Mouse (Mus musculus): ENCODE measurements at regions not wholly inside any gene's neighbourhood (a gene's known extent, or its start where the extent isn't known, plus 50 kb on each side); places are given as distances from the start of the nearest gene placed in this dataset.
"Not testable (repeated sequence)": the region's sequence is repeated elsewhere in the genome, so short reads cannot be mapped to it uniquely, and the experiment has no call there.

DNA sequence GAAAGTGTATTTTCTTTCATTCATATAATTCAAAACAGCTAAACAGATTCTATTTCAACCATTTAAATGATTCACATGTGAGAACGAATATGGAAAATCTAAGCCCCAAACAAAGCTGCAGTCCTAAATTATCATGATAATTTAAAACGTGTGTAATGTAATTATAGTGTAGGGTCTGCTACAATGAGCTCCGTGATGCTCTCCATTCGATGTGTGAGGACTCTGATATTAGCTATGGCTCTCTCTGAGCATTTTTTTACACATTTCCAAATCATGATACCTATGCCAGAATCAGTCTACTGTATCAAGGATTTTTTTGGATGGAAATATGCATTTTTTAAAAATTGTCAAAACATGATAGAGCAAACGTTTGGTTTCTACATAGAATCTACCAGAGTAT lies 785.8 kb upstream of the Pou3f3 start:
- no peaks in the 10 kb centered on the region for H3K36me3 ChIP-seq (replicated peaks; ENCODE audit: insufficient read depth, low read length)
- no peaks in the 10 kb centered on the region for H3K27me3 ChIP-seq (ENCODE audit: insufficient read depth, low read length)
- no peak for ATAC-seq

DNA sequence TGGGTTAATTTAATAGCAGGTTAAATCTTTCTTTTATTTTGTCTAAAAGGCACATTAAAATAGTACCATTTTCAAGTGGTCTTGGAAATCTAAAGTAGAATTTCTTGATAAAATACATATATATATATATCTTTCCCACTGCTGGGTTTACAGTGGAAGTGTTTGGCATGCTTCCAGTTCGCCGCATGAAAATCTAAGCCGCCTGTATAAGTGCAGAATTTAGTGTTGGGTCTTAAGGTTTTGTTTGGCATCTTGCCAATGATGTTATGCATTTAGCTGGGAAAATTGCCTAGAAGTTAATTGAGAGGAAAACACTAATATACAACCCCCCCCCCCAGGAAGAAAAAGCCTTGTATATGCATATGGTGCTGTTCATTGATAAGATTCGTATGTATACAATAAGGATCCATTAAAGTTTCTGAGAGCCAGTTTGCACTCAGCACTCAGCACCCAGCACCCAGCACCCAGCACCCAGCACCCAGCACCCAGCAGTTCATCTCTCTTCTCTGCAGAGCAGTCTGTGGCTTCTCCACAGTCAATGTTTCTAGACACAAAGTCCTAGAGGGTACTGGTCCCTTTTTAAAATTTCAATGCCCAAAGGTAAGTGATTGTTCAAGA lies 778.7 kb upstream of the Pou3f3 start:
- DNase-seq = no peak
- WGBS (ENCODE audit: insufficient replicate concordance) = 69% methylated on average over 4 of the region's 4 CpGs

More for the DNA sequence above, 785.8 kb upstream of the Pou3f3 start:
- H3K9ac ChIP-seq (replicated peaks) = no peak overlapping the region
- TF ChIP-seq EP300 (IDR thresholded peaks at IDR 0.05; ENCODE audit: low read depth) = no peak
- TF ChIP-seq CTCF (IDR thresholded peaks at IDR 0.05; ENCODE audit: low read depth) = no peak
- H3K4me2 ChIP-seq (ENCODE audit: low read depth, low read length) = no peak overlapping the region
- WGBS (ENCODE audit: insufficient replicate concordance) = 64% methylated on average over 5 of the region's 5 CpGs
- H3K27ac ChIP-seq (ENCODE audit: low read depth) = no peak overlapping the region
- no peaks in the 10 kb centered on the region for H3K4me1 ChIP-seq (ENCODE audit: insufficient read depth)
- H3K4me3 ChIP-seq (ENCODE audit: low read depth, low read length) = no peak overlapping the region
- H3K9me3 ChIP-seq (ENCODE audit: low read length) = no peaks in the 10 kb centered on the region
- no peak for DNase-seq

DNA sequence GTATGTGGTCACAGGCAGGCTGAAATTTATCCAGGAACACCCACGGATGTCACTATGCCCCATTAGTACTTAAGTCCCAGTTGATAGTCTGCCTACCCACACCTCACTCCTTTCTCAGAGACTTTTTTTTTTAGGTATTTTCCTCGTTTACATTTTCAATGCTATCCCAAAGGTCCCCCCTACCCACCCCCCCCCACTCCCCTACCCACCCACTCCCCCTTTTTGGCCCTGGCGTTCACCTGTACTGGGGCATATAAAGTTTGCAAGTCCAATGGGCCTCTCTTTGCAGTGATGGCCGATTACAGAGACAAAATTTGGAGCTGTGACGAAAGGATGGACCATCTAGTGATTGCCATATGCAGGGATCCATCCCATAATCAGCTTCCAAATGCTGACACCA lies 777.8 kb upstream of the Pou3f3 start:
- H3K9ac ChIP-seq (replicated peaks); H3K4me2 ChIP-seq (ENCODE audit: low read depth, low read length); DNase-seq; ATAC-seq; H3K27ac ChIP-seq (ENCODE audit: low read depth); H3K4me1 ChIP-seq (ENCODE audit: insufficient read depth); H3K36me3 ChIP-seq (replicated peaks; ENCODE audit: insufficient read depth, low read length); H3K27me3 ChIP-seq (ENCODE audit: insufficient read depth, low read length); H3K4me3 ChIP-seq (ENCODE audit: low read depth, low read length); H3K9me3 ChIP-seq (ENCODE audit: low read length): not testable (repeated sequence)
- 60% methylated on average over 5 of the region's 5 CpGs for WGBS (ENCODE audit: insufficient replicate concordance)

More for the DNA sequence above, 778.7 kb upstream of the Pou3f3 start:
- Histone ChIP-seq H3K36me3 (replicated peaks; ENCODE audit: insufficient read depth, low read length) (no peaks in the 10 kb centered on the region), H3K4me3 (ENCODE audit: low read depth, low read length) (no peak overlapping the region), H3K4me2 (ENCODE audit: low read depth, low read length) (no peak overlapping the region), H3K9me3 (ENCODE audit: low read length) (no peaks in the 10 kb centered on the region), H3K27me3 (ENCODE audit: insufficient read depth, low read length) (no peaks in the 10 kb centered on the region), H3K27ac (ENCODE audit: low read depth) (no peak overlapping the region), H3K4me1 (ENCODE audit: insufficient read depth) (no peaks in the 10 kb centered on the region), H3K9ac (replicated peaks) (no peak overlapping the region)
- no peak for ATAC-seq
- TF ChIP-seq CTCF (IDR thresholded peaks at IDR 0.05; ENCODE audit: low read depth) = no peak

DNA sequence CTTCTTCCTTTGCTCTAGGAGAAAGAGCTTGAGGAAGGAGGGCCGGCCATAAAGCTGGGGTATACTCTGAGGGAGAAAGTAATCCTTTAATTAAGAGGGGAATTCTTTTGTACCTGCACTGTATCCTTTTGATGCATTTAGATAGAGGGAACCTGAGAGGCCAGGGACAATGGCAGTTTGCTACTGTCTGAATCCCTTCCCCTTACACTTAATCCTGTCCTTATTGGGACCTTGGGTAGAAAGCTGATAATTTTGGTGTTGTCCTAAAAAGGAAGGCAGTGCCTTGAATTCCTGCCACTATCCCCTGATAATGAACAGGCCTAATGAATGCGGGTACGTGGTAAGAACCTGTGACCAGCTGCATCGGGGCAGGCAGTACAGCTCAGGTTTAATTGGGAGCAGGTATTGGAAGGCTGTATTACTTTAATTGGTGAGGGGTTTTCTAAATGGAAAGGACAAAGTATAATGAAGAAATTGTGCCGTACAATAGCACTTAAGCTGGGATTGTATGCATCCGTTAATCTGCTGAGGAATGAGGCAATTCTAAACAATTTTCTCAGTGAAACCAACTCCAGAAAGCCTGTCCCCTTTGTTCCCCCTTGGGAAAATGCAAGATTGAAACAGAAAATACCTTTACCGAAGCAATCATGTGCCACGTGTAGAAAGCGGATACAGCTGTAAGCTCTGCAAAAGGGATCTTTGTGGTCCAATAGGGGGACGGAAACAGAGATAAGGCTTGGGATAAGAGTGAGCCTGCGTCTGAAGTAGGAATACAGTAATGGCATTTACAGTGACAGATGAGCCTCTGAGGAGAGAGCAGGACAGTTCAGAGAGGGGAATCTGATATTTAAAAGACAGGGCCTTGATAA lies 776.9 kb upstream of the Pou3f3 start:
- H3K36me3 ChIP-seq (replicated peaks; ENCODE audit: insufficient read depth, low read length) = no peaks in the 10 kb centered on the region
- H3K27me3 ChIP-seq (ENCODE audit: insufficient read depth, low read length) = no peaks in the 10 kb centered on the region
- TF ChIP-seq CTCF (IDR thresholded peaks at IDR 0.05; ENCODE audit: low read depth) (no peak), EP300 (IDR thresholded peaks at IDR 0.05; ENCODE audit: low read depth) (no peak)
- no peaks in the 10 kb centered on the region for H3K9me3 ChIP-seq (ENCODE audit: low read length)
- ATAC-seq = no peak
- no peak overlapping the region for H3K9ac ChIP-seq (replicated peaks)
- 49% methylated on average over 11 of the region's 11 CpGs for WGBS (ENCODE audit: insufficient replicate concordance)
- no peak for DNase-seq
- H3K4me1 ChIP-seq (ENCODE audit: insufficient read depth) = no peaks in the 10 kb centered on the region
- no peak overlapping the region for H3K27ac ChIP-seq (ENCODE audit: low read depth)
- no peak overlapping the region for H3K4me2 ChIP-seq (ENCODE audit: low read depth, low read length)
- H3K4me3 ChIP-seq (ENCODE audit: low read depth, low read length) = no peak overlapping the region

DNA sequence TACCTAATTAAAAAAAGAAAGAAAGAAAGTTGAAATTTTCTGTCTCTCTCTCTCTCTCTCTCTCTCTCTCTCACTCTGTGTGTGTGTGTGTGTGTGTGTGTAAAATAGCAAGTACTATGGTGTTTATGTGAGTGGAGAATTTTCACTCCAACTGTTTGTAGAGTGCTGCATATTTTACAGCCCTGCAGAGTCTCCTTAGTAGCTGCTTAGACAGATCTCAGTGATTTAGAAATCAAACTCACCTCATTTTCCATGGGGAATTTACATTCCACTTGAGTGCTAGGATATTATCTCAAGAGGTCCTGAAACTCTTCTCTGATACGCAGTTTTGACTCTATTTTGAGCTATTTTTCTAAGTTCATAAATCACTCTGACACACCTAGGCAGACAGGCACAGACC lies 761.8 kb upstream of the Pou3f3 start:
- 76% methylated on average over 1 of the region's 1 CpGs for WGBS (ENCODE audit: insufficient replicate concordance)

DNA sequence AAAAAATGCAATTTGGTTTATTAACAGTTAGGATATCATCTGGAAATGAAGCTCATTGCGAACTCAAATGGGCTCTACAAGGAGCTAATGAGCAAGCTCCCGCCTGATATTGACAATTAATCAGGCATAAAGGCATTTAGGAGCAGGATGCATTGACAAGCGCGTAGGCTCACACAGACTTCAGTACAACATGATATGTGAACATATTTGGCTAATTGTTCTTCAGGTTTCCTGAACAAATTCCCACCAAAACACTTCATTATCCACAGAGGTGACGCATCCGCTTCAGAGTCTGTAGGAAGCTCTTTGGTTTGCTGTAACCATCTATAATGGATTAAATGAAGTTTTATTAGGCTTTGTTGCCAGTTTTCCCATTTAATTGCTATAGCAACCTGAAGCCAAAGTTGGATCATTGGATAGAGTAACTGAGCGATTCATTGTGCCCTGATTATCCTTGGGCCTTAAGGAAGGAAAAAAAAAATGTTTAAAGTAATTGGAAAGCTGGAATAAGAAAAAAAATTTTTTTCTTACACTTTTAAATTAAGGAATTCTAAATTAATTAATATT lies 759.6 kb upstream of the Pou3f3 start:
- Histone ChIP-seq H3K27me3 (ENCODE audit: insufficient read depth, low read length) (no peaks in the 10 kb centered on the region), H3K27ac (ENCODE audit: low read depth) (no peak overlapping the region), H3K36me3 (replicated peaks; ENCODE audit: insufficient read depth, low read length) (no peaks in the 10 kb centered on the region), H3K9me3 (ENCODE audit: low read length) (no peaks in the 10 kb centered on the region), H3K4me1 (ENCODE audit: insufficient read depth) (no peaks in the 10 kb centered on the region), H3K9ac (replicated peaks) (no peak overlapping the region), H3K4me3 (ENCODE audit: low read depth, low read length) (no peak overlapping the region), H3K4me2 (ENCODE audit: low read depth, low read length) (no peak overlapping the region)
- 85% methylated on average over 7 of the region's 7 CpGs for WGBS (ENCODE audit: insufficient replicate concordance)
- DNase-seq (no peak), ATAC-seq (no peak)
- TF ChIP-seq EP300 (IDR thresholded peaks at IDR 0.05; ENCODE audit: low read depth) = no peak
- TF ChIP-seq CTCF (IDR thresholded peaks at IDR 0.05; ENCODE audit: low read depth) = no peak

More for the DNA sequence above, 761.8 kb upstream of the Pou3f3 start:
- Histone ChIP-seq H3K9me3 (ENCODE audit: low read length) (no peaks in the 10 kb centered on the region), H3K9ac (replicated peaks) (no peak overlapping the region), H3K27me3 (ENCODE audit: insufficient read depth, low read length) (no peaks in the 10 kb centered on the region), H3K4me1 (ENCODE audit: insufficient read depth) (no peaks in the 10 kb centered on the region), H3K36me3 (replicated peaks; ENCODE audit: insufficient read depth, low read length) (no peaks in the 10 kb centered on the region), H3K4me2 (ENCODE audit: low read depth, low read length) (no peak overlapping the region), H3K27ac (ENCODE audit: low read depth) (no peak overlapping the region), H3K4me3 (ENCODE audit: low read depth, low read length) (no peak overlapping the region)
- no peak for ATAC-seq
- no peak for DNase-seq
- TF ChIP-seq EP300 (IDR thresholded peaks at IDR 0.05; ENCODE audit: low read depth) (no peak), CTCF (IDR thresholded peaks at IDR 0.05; ENCODE audit: low read depth) (no peak)

Data from liver, postnatal 0 days (tissue).